Mouse (Mus musculus): Measurements from ENCODE around the gene Hbp1. TPM values are rescaled to one million over a fixed set of nuclear protein-coding genes. Genes with fewer than 3 reads are reported as not detected.

Gene Hbp1
- polyA plus RNA-seq, 1 experiment from 2014 or later = 33.7 TPM

- Histone ChIP-seq H3K36me3 (no peaks in the 10 kb centered on the region), H3K4me1 (peaks cover 48% of the 10 kb centered on the region), H3K4me3 (peak overlapping the region; percentile 99), H3K4me2 (peak overlapping the region; percentile 85), H3K27ac (peak overlapping the region; percentile 98), H3K9ac (peak overlapping the region; percentile 98), H3K27me3 (replicated peaks) (no peaks in the 10 kb centered on the region), H3K9me3 (replicated peaks) (no peaks in the 10 kb centered on the region)
- ATAC-seq = peak; percentile 58
- WGBS (ENCODE audit: insufficient replicate concordance) = 5% methylated on average over 56 of the region's 58 CpGs
Measured at GRCm38 (mm10) chr12:31949193-31949741, 1.1 kb downstream of the Hbp1 start.

- no peaks in the 10 kb centered on the region for H3K27me3 ChIP-seq (replicated peaks)
- peaks cover 6% of the 10 kb centered on the region for H3K36me3 ChIP-seq
- H3K4me3 ChIP-seq = peak overlapping the region; percentile 99
- H3K9ac ChIP-seq = peak overlapping the region; percentile 98
- peak overlapping the region; percentile 98 for H3K27ac ChIP-seq
- no peaks in the 10 kb centered on the region for H3K9me3 ChIP-seq (replicated peaks)
- WGBS (ENCODE audit: insufficient replicate concordance) = 23% methylated on average over 7 of the region's 7 CpGs
- peak overlapping the region; percentile 85 for H3K4me2 ChIP-seq
- H3K4me1 ChIP-seq = peaks cover 57% of the 10 kb centered on the region
- no peak for ATAC-seq
Measured at GRCm38 (mm10) chr12:31948101-31949000, 2.0 kb downstream of the Hbp1 start.

GRCm38 (mm10) chr12:31947476-31947875, 2.9 kb downstream of the Hbp1 start:
- Histone ChIP-seq H3K9me3 (replicated peaks) (no peaks in the 10 kb centered on the region), H3K36me3 (peaks cover 14% of the 10 kb centered on the region), H3K4me1 (peaks cover 65% of the 10 kb centered on the region), H3K9ac (no peak overlapping the region), H3K27me3 (replicated peaks) (no peaks in the 10 kb centered on the region), H3K4me2 (no peak overlapping the region), H3K4me3 (no peak overlapping the region), H3K27ac (no peak overlapping the region)
- no peak for ATAC-seq
- WGBS (ENCODE audit: insufficient replicate concordance) = 86% methylated on average over 5 of the region's 5 CpGs

GRCm38 (mm10) chr12:31944405-31944804, 5.9 kb downstream of the Hbp1 start:
- Histone ChIP-seq H3K27me3 (replicated peaks) (no peaks in the 10 kb centered on the region), H3K36me3 (peaks cover 40% of the 10 kb centered on the region), H3K9ac (no peak overlapping the region), H3K4me2 (0 out of 2 replicates have a peak overlapping the region, but pooled peaks have one; percentile 38), H3K9me3 (replicated peaks) (no peaks in the 10 kb centered on the region), H3K4me3 (no peak overlapping the region), H3K27ac (peak overlapping the region; percentile 81; the same call in 1 of the 2 replicates), H3K4me1 (peaks cover 55% of the 10 kb centered on the region)
- 69% methylated on average over 2 of the region's 2 CpGs for WGBS (ENCODE audit: insufficient replicate concordance)
- no peak for ATAC-seq

GRCm38 (mm10) chr12:31943020-31943654, 7.2 kb downstream of the Hbp1 start:
- Histone ChIP-seq H3K4me1 (peaks cover 56% of the 10 kb centered on the region), H3K27ac (peak overlapping the region; percentile 81), H3K9ac (peak overlapping the region; percentile 24; the same call in 1 of the 2 replicates), H3K9me3 (replicated peaks) (no peaks in the 10 kb centered on the region), H3K36me3 (peaks cover 52% of the 10 kb centered on the region), H3K4me2 (peak overlapping the region; percentile 38), H3K4me3 (no peak overlapping the region), H3K27me3 (replicated peaks) (no peaks in the 10 kb centered on the region)
- 48% methylated on average over 4 of the region's 4 CpGs for WGBS (ENCODE audit: insufficient replicate concordance)
- ATAC-seq = peak; percentile 95

GRCm38 (mm10) chr12:31939026-31939425, 11.3 kb downstream of the Hbp1 start:
- Histone ChIP-seq H3K4me1 (peaks cover 30% of the 10 kb centered on the region), H3K27ac (no peak overlapping the region), H3K4me2 (no peak overlapping the region), H3K4me3 (no peak overlapping the region), H3K27me3 (replicated peaks) (no peaks in the 10 kb centered on the region), H3K36me3 (peaks cover 89% of the 10 kb centered on the region), H3K9me3 (replicated peaks) (no peaks in the 10 kb centered on the region), H3K9ac (no peak overlapping the region)
- ATAC-seq = no peak

GRCm38 (mm10) chr12:31938391-31938997, 11.8 kb downstream of the Hbp1 start:
- Histone ChIP-seq H3K36me3 (peaks cover 89% of the 10 kb centered on the region), H3K4me2 (no peak overlapping the region), H3K4me1 (peaks cover 25% of the 10 kb centered on the region), H3K27ac (no peak overlapping the region), H3K9me3 (replicated peaks) (no peaks in the 10 kb centered on the region), H3K27me3 (replicated peaks) (no peaks in the 10 kb centered on the region), H3K4me3 (no peak overlapping the region), H3K9ac (no peak overlapping the region)
- WGBS (ENCODE audit: insufficient replicate concordance) = 89% methylated on average over 4 of the region's 4 CpGs
- ATAC-seq = no peak

- Histone ChIP-seq H3K4me1 (peaks cover 16% of the 10 kb centered on the region), H3K36me3 (peaks cover 88% of the 10 kb centered on the region), H3K4me2 (no peak overlapping the region), H3K9ac (no peak overlapping the region), H3K9me3 (replicated peaks) (no peaks in the 10 kb centered on the region), H3K4me3 (no peak overlapping the region), H3K27me3 (replicated peaks) (no peaks in the 10 kb centered on the region), H3K27ac (no peak overlapping the region)
- ATAC-seq = 0 out of 2 replicates have a peak, but pooled peaks have one; percentile 49
- 55% methylated on average over 3 of the region's 3 CpGs for WGBS (ENCODE audit: insufficient replicate concordance)
Measured at GRCm38 (mm10) chr12:31937613-31938012, 12.7 kb downstream of the Hbp1 start.

- Histone ChIP-seq H3K9me3 (replicated peaks) (no peaks in the 10 kb centered on the region), H3K27ac (no peak overlapping the region), H3K4me2 (no peak overlapping the region), H3K4me1 (peaks cover 13% of the 10 kb centered on the region), H3K4me3 (no peak overlapping the region), H3K9ac (no peak overlapping the region), H3K27me3 (replicated peaks) (no peaks in the 10 kb centered on the region), H3K36me3 (peaks cover 88% of the 10 kb centered on the region)
- no peak for ATAC-seq
- 72% methylated on average over 6 of the region's 6 CpGs for WGBS (ENCODE audit: insufficient replicate concordance)
Measured at GRCm38 (mm10) chr12:31936657-31937300, 13.6 kb downstream of the Hbp1 start.

- 94% methylated on average over 3 of the region's 3 CpGs for WGBS (ENCODE audit: insufficient replicate concordance)
- no peaks in the 10 kb centered on the region for H3K9me3 ChIP-seq (replicated peaks)
- no peak for ATAC-seq
- H3K36me3 ChIP-seq = peaks cover 84% of the 10 kb centered on the region
- no peaks in the 10 kb centered on the region for H3K4me1 ChIP-seq
- no peak overlapping the region for H3K27ac ChIP-seq
- no peak overlapping the region for H3K4me3 ChIP-seq
- no peaks in the 10 kb centered on the region for H3K27me3 ChIP-seq (replicated peaks)
- H3K9ac ChIP-seq = no peak overlapping the region
- no peak overlapping the region for H3K4me2 ChIP-seq
Measured at GRCm38 (mm10) chr12:31931818-31932217, 18.5 kb downstream of the Hbp1 start.

- no peak overlapping the region for H3K9ac ChIP-seq
- no peak for ATAC-seq
- H3K4me1 ChIP-seq = 0 out of 2 replicates have a peak, but pooled peaks cover 3% of the 10 kb centered on the region
- H3K9me3 ChIP-seq (replicated peaks) = no peaks in the 10 kb centered on the region
- H3K27me3 ChIP-seq (replicated peaks) = no peaks in the 10 kb centered on the region
- 82% methylated on average over 3 of the region's 3 CpGs for WGBS (ENCODE audit: insufficient replicate concordance)
- H3K4me2 ChIP-seq = no peak overlapping the region
- H3K27ac ChIP-seq = no peak overlapping the region
- H3K4me3 ChIP-seq = no peak overlapping the region
- peaks cover 85% of the 10 kb centered on the region for H3K36me3 ChIP-seq
Measured at GRCm38 (mm10) chr12:31928498-31928897, 21.8 kb downstream of the Hbp1 start.

All from liver, embryonic 12.5 days (tissue).